Mouse (Mus musculus): ENCODE measurements around the gene Gm21764. TPM values are rescaled to one million over a fixed set of nuclear protein-coding genes. Genes with fewer than 3 reads are reported as not detected.
"Not testable (repeated sequence)": the region's sequence is repeated elsewhere in the genome, so short reads cannot be mapped to it uniquely, and the experiment has no call there.

The Gm21764 gene
- not detected for total RNA-seq (2021)
- long read RNA-seq, experiment 1 = 0 reads
- long read RNA-seq, experiment 2 = 0 reads

- intact Hi-C loops (cut with DNase I); DNase-seq: not testable (repeated sequence)
These were observed at the start of gene Gm21764 for GRCm38 (mm10) chrY:18061712-18062111. Gene Gm21764, minus strand, starts transcription at chrY:18061812.

GRCm38 (mm10) chrY:18088816-18089215, 27.2 kb upstream of the Gm21764 start, which contains the start of gene Ssty1:
Gene Ssty1, plus strand, starts transcription at chrY:18089116.
- DNase-seq; intact Hi-C loops (cut with DNase I): not testable (repeated sequence)

Other genes starting within 250 kb of the Gm21764 start
- not detected for gene Gm21904, start 215.5 kb downstream of the Gm21764 start, total RNA-seq (2021)
- not detected for gene Gm20772, start 187.1 kb downstream of the Gm21764 start, total RNA-seq (2021)
- gene Gm20831, start 187.1 kb downstream of the Gm21764 start, total RNA-seq (2021) = not detected
- not detected for gene Srsy, start 124.5 kb downstream of the Gm21764 start, total RNA-seq (2021)
- gene Ssty1, start 27.3 kb upstream of the Gm21764 start, total RNA-seq (2021) = not detected

Data from gastrocnemius, postnatal 36 days (tissue).